Mouse (Mus musculus) embryonic facial prominence, embryonic 15.5 days (tissue): Measurements from ENCODE around the gene P2ry6. TPM values are rescaled to one million over a fixed set of nuclear protein-coding genes. Genes with fewer than 3 reads are reported as not detected.
A peak's percentile ranks its signal among the peaks of the same experiment; 100 is the strongest.

Experiments
- ATAC-seq: fragments of 200-750 bp; cut with Nextera tagmentation; 2 replicates; pipeline ENCODE4 v1.8.0; 2017; ENCODE audit warnings: low read depth, moderate TSS enrichment; ENCODE audit not compliant: insufficient number of reproducible peaks, low FRiP score, low TSS enrichment
- H3K27ac ChIP-seq: fragments of 300-500 bp; sonication (generic); replicated peaks from 2 replicates; pipeline ENCODE4 v1.5.1; 2015; ENCODE audit warnings: mild to moderate bottlenecking, inconsistent platforms
- H3K27me3 ChIP-seq: fragments of 300-500 bp; sonication (generic); 2 replicates; pipeline ENCODE4 v1.6.1; 2015; ENCODE audit warnings: inconsistent platforms
- H3K36me3 ChIP-seq: fragments of 300-500 bp; sonication (generic); 2 replicates; pipeline ENCODE4 v1.6.1; 2015; ENCODE audit warnings: mild to moderate bottlenecking, inconsistent platforms
- H3K4me1 ChIP-seq: fragments of 300-500 bp; sonication (generic); 2 replicates; pipeline ENCODE4 v1.6.1; 2015; ENCODE audit warnings: inconsistent platforms
- H3K4me2 ChIP-seq: fragments of 300-500 bp; sonication (generic); replicated peaks from 2 replicates; pipeline ENCODE4 v1.6.1; 2015; ENCODE audit warnings: mild to moderate bottlenecking, inconsistent platforms
- H3K4me3 ChIP-seq: fragments of 300-500 bp; sonication (generic); replicated peaks from 2 replicates; pipeline ENCODE4 v1.5.1; 2015; ENCODE audit warnings: mild to moderate bottlenecking, inconsistent platforms
- H3K9ac ChIP-seq: fragments of 300-500 bp; sonication (generic); 2 replicates; pipeline ENCODE4 v1.6.1; 2015; ENCODE audit warnings: inconsistent platforms
- H3K9me3 ChIP-seq: fragments of 300-500 bp; sonication (generic); replicated peaks from 2 replicates; pipeline ENCODE4 v1.6.1; 2016; ENCODE audit warnings: inconsistent platforms
- WGBS: fragments of 180-500 bp; shearing (Covaris S2); methylation state at CpG from one replicate; pipeline ENCODE4 v1.1.7; 2015; 5-methylcytosine and 5-hydroxymethylcytosine counted together
- polyA plus RNA-seq: library from polyadenylated mRNA; unstranded; fragments of >200 nt; fragmentation: Nextera tagmentation; extraction: Ambion mirVana; gene quantifications from 2 replicates; pipeline ENCODE4 v1.2.1, GENCODE M21; 2015

The P2ry6 gene
- polyA plus RNA-seq, 1 experiment from 2014 or later: 8.6 TPM

- no peak for ATAC-seq
- H3K4me3 ChIP-seq: no peak overlapping the region
- no peak overlapping the region for H3K9ac ChIP-seq
- no peaks in the 10 kb centered on the region for H3K36me3 ChIP-seq
- H3K9me3 ChIP-seq: no peaks in the 10 kb centered on the region
- H3K27ac ChIP-seq: no peak overlapping the region
- no peak overlapping the region for H3K4me2 ChIP-seq
- H3K4me1 ChIP-seq: 0 out of 2 replicates have a peak, but pooled peaks cover 4% of the 10 kb centered on the region
- H3K27me3 ChIP-seq: no peaks in the 10 kb centered on the region
- 46% methylated on average over 8 of the region's 8 CpGs for WGBS
Observed at GRCm38 (mm10) chr7:100963381-100963780, 11.1 kb downstream of the P2ry6 start.

- H3K4me2 ChIP-seq: no peak overlapping the region
- no peaks in the 10 kb centered on the region for H3K9me3 ChIP-seq
- H3K27ac ChIP-seq: no peak overlapping the region
- 0 out of 2 replicates have a peak, but pooled peaks cover 4% of the 10 kb centered on the region for H3K4me1 ChIP-seq
- ATAC-seq: no peak
- H3K9ac ChIP-seq: no peak overlapping the region
- no peaks in the 10 kb centered on the region for H3K27me3 ChIP-seq
- 73% methylated on average over 7 of the region's 7 CpGs for WGBS
- no peak overlapping the region for H3K4me3 ChIP-seq
- no peaks in the 10 kb centered on the region for H3K36me3 ChIP-seq
Observed at GRCm38 (mm10) chr7:100961146-100961545, 13.3 kb downstream of the P2ry6 start.

- no peak overlapping the region for H3K4me2 ChIP-seq
- H3K27ac ChIP-seq: no peak overlapping the region
- H3K4me1 ChIP-seq: 0 out of 2 replicates have a peak, but pooled peaks cover 4% of the 10 kb centered on the region
- H3K4me3 ChIP-seq: no peak overlapping the region
- 47% methylated on average over 2 of the region's 2 CpGs for WGBS
- ATAC-seq: no peak
- no peak overlapping the region for H3K9ac ChIP-seq
- no peaks in the 10 kb centered on the region for H3K9me3 ChIP-seq
- no peaks in the 10 kb centered on the region for H3K27me3 ChIP-seq
- no peaks in the 10 kb centered on the region for H3K36me3 ChIP-seq
Observed at GRCm38 (mm10) chr7:100960462-100960861, 14.0 kb downstream of the P2ry6 start.

- H3K27ac ChIP-seq: no peak overlapping the region
- no peak overlapping the region for H3K4me3 ChIP-seq
- no peaks in the 10 kb centered on the region for H3K27me3 ChIP-seq
- H3K4me1 ChIP-seq: 0 out of 2 replicates have a peak, but pooled peaks cover 4% of the 10 kb centered on the region
- no peak overlapping the region for H3K4me2 ChIP-seq
- no peaks in the 10 kb centered on the region for H3K9me3 ChIP-seq
- H3K9ac ChIP-seq: no peak overlapping the region
- 93% methylated on average over 2 of the region's 2 CpGs for WGBS
- no peak for ATAC-seq
- no peaks in the 10 kb centered on the region for H3K36me3 ChIP-seq
Observed at GRCm38 (mm10) chr7:100958426-100958825, 16.0 kb downstream of the P2ry6 start.

- Histone ChIP-seq H3K9ac (no peak overlapping the region), H3K27ac (no peak overlapping the region), H3K4me3 (no peak overlapping the region), H3K36me3 (no peaks in the 10 kb centered on the region), H3K27me3 (no peaks in the 10 kb centered on the region), H3K4me2 (no peak overlapping the region), H3K9me3 (no peaks in the 10 kb centered on the region), H3K4me1 (peaks cover 15% of the 10 kb centered on the region)
- no peak for ATAC-seq
- 83% methylated on average over 7 of the region's 7 CpGs for WGBS
Observed at GRCm38 (mm10) chr7:100952686-100953085, 21.8 kb downstream of the P2ry6 start.

GRCm38 (mm10) chr7:100951903-100952302 lies 22.5 kb downstream of the P2ry6 start:
- H3K27ac ChIP-seq: no peak overlapping the region
- H3K9me3 ChIP-seq: no peaks in the 10 kb centered on the region
- no peak overlapping the region for H3K4me3 ChIP-seq
- 53% methylated on average over 2 of the region's 2 CpGs for WGBS
- peaks cover 15% of the 10 kb centered on the region for H3K4me1 ChIP-seq
- no peak overlapping the region for H3K4me2 ChIP-seq
- ATAC-seq: no peak
- H3K9ac ChIP-seq: no peak overlapping the region
- no peaks in the 10 kb centered on the region for H3K27me3 ChIP-seq
- no peaks in the 10 kb centered on the region for H3K36me3 ChIP-seq

GRCm38 (mm10) chr7:100950481-100951010 lies 23.9 kb downstream of the P2ry6 start:
- 45% methylated on average over 12 of the region's 12 CpGs for WGBS
- Histone ChIP-seq H3K4me1 (peaks cover 15% of the 10 kb centered on the region), H3K9ac (no peak overlapping the region), H3K27me3 (no peaks in the 10 kb centered on the region), H3K36me3 (no peaks in the 10 kb centered on the region), H3K4me2 (no peak overlapping the region), H3K27ac (no peak overlapping the region; the same call in 1 of the 2 replicates), H3K9me3 (no peaks in the 10 kb centered on the region), H3K4me3 (no peak overlapping the region)
- 0 out of 2 replicates have a peak, but pooled peaks have one; percentile 27 for ATAC-seq

- Histone ChIP-seq H3K27me3 (no peaks in the 10 kb centered on the region), H3K4me1 (peaks cover 15% of the 10 kb centered on the region), H3K36me3 (no peaks in the 10 kb centered on the region), H3K4me3 (no peak overlapping the region), H3K27ac (peak overlapping the region; percentile 55), H3K9ac (no peak overlapping the region), H3K4me2 (no peak overlapping the region), H3K9me3 (no peaks in the 10 kb centered on the region)
- ATAC-seq: no peak
- 76% methylated on average over 5 of the region's 5 CpGs for WGBS
Observed at GRCm38 (mm10) chr7:100950031-100950430, 24.4 kb downstream of the P2ry6 start.

- no peak overlapping the region for H3K9ac ChIP-seq
- no peak overlapping the region for H3K4me2 ChIP-seq
- no peaks in the 10 kb centered on the region for H3K27me3 ChIP-seq
- H3K27ac ChIP-seq: no peak overlapping the region
- H3K4me1 ChIP-seq: peaks cover 19% of the 10 kb centered on the region
- no peak overlapping the region for H3K4me3 ChIP-seq
- ATAC-seq: no peak
- no peaks in the 10 kb centered on the region for H3K9me3 ChIP-seq
- 91% methylated on average over 5 of the region's 5 CpGs for WGBS
- H3K36me3 ChIP-seq: no peaks in the 10 kb centered on the region
Observed at GRCm38 (mm10) chr7:100944738-100945137, 29.7 kb downstream of the P2ry6 start.

- peaks cover 17% of the 10 kb centered on the region for H3K4me1 ChIP-seq
- H3K4me2 ChIP-seq: no peak overlapping the region
- no peaks in the 10 kb centered on the region for H3K9me3 ChIP-seq
- no peak for ATAC-seq
- H3K27ac ChIP-seq: no peak overlapping the region
- H3K36me3 ChIP-seq: no peaks in the 10 kb centered on the region
- no peaks in the 10 kb centered on the region for H3K27me3 ChIP-seq
- no peak overlapping the region for H3K9ac ChIP-seq
- WGBS: 72% methylated on average over 2 of the region's 2 CpGs
- H3K4me3 ChIP-seq: no peak overlapping the region
Observed at GRCm38 (mm10) chr7:100944306-100944705, 30.1 kb downstream of the P2ry6 start.

- H3K4me3 ChIP-seq: no peak overlapping the region
- H3K4me1 ChIP-seq: peaks cover 20% of the 10 kb centered on the region
- 24% methylated on average over 12 of the region's 12 CpGs for WGBS
- no peak overlapping the region for H3K27ac ChIP-seq
- H3K4me2 ChIP-seq: no peak overlapping the region
- H3K9ac ChIP-seq: no peak overlapping the region
- no peaks in the 10 kb centered on the region for H3K36me3 ChIP-seq
- no peaks in the 10 kb centered on the region for H3K27me3 ChIP-seq
- H3K9me3 ChIP-seq: no peaks in the 10 kb centered on the region
- peak; percentile 58 for ATAC-seq
Observed at GRCm38 (mm10) chr7:100942789-100943615, 31.4 kb downstream of the P2ry6 start.
